In genomic region chr7:65280944-65281912, GRCm38 (mm10) we compare ENCODE assay signal across 9 mouse cellular contexts.
A peak's percentile ranks its signal among the peaks of the same experiment; 100 is the strongest.
DNase-seq lines count a peak whose midpoint lies in the region; ATAC-seq and TF ChIP-seq lines count a peak whose summit lies in the region.
"Had no signal": no experiment of that assay in that cellular context is flagged by ENCODE, and none has a peak within 500 bp of the region (broad histone marks: within the 10 kb centered on the region; RNA-seq: fewer than 3 reads in every experiment).

No protein-coding gene starts in this region.

- H3K4me2 ChIP-seq in forebrain, postnatal 0 days (ENCODE audit: low read depth), result no peak overlapping the region
- no peak overlapping the region for H3K4me2 ChIP-seq in hindbrain, postnatal 0 days (ENCODE audit: low read depth, low read length)
- H3K4me2 ChIP-seq in myocyte (ENCODE audit: low read depth), result no peak overlapping the region

- TF ChIP-seq POLR2A in lung, adult 2 months (IDR thresholded peaks at IDR 0.05; ENCODE audit: borderline replicate concordance, extremely low read depth, low read depth, low read length), result no peak
- no peak for TF ChIP-seq POLR2A in myocyte (IDR thresholded peaks at IDR 0.05; ENCODE audit: insufficient read length, low read depth)

- no peaks in the 10 kb centered on the region for H3K79me2 ChIP-seq in myocyte (ENCODE audit: control insufficient read depth, insufficient read depth)

- no peaks in the 10 kb centered on the region for H3K27me3 ChIP-seq in forebrain, postnatal 0 days (ENCODE audit: insufficient read depth, low read length)
- no peaks in the 10 kb centered on the region for H3K27me3 ChIP-seq in hindbrain, postnatal 0 days (ENCODE audit: insufficient read depth, low read length)
- H3K27me3 ChIP-seq in myocyte (ENCODE audit: control insufficient read depth, insufficient read depth, insufficient read length), result peaks cover 29% of the 10 kb centered on the region

- no peaks in the 10 kb centered on the region for H3K36me3 ChIP-seq in forebrain, postnatal 0 days (ENCODE audit: insufficient read depth)
- no peaks in the 10 kb centered on the region for H3K36me3 ChIP-seq in hindbrain, postnatal 0 days (ENCODE audit: insufficient read depth, low read length)
- no peaks in the 10 kb centered on the region for H3K36me3 ChIP-seq in myocyte (ENCODE audit: control insufficient read depth, insufficient read depth)

- H3K9me3 ChIP-seq in forebrain, postnatal 0 days (ENCODE audit: low read length), result no peaks in the 10 kb centered on the region
- no peaks in the 10 kb centered on the region for H3K9me3 ChIP-seq in hindbrain, postnatal 0 days (ENCODE audit: low read length)

- intact Hi-C loops in left cerebral cortex, adult 2 months (cut with DNase I), result loop anchor here (10.0 kb wide), 1 partner anchor 326 kb away; no protein-coding TSS in a partner anchor

- H3K27ac ChIP-seq in forebrain, postnatal 0 days (ENCODE audit: low read depth, low read length), result no peak overlapping the region
- H3K27ac ChIP-seq in hindbrain, postnatal 0 days, result no peak overlapping the region
- H3K27ac ChIP-seq in left cerebral cortex, adult 2 months, result no peak overlapping the region

- H3ac ChIP-seq in myocyte (ENCODE audit: control insufficient read depth, insufficient read length), result no peak overlapping the region

- no peaks in the 10 kb centered on the region for H3K4me1 ChIP-seq in lung, adult 2 months (ENCODE audit: control insufficient read depth, insufficient read depth, low read length)
- no peaks in the 10 kb centered on the region for H3K4me1 ChIP-seq in forebrain, postnatal 0 days (ENCODE audit: insufficient read depth)
- no peaks in the 10 kb centered on the region; the same call in 1 of the 2 replicates for H3K4me1 ChIP-seq in hindbrain, postnatal 0 days (ENCODE audit: insufficient read depth, low read length)

- ATAC-seq in forebrain, postnatal 0 days, result peak; percentile 21; the same call in 1 of the 2 replicates
- ATAC-seq in hindbrain, postnatal 0 days, result 0 out of 2 replicates have a peak, but pooled peaks have one; percentile 22
- ATAC-seq in megakaryocyte progenitor cell, adult 5-6 weeks (replicated peaks; ENCODE audit: poor library complexity), result no peak
- ATAC-seq: intestine, postnatal 0 days had no signal

- no peak overlapping the region for H3K9ac ChIP-seq in forebrain, postnatal 0 days
- H3K9ac ChIP-seq in hindbrain, postnatal 0 days (replicated peaks; ENCODE audit: low read length), result no peak overlapping the region

- no peak for TF ChIP-seq CTCF in lung, adult 2 months (IDR thresholded peaks at IDR 0.05; ENCODE audit: insufficient read depth, low read length)
- TF ChIP-seq CTCF in forebrain, postnatal 0 days (IDR thresholded peaks at IDR 0.05; ENCODE audit: low read depth), result no peak
- TF ChIP-seq CTCF in hindbrain, postnatal 0 days (IDR thresholded peaks at IDR 0.05; ENCODE audit: low read depth), result no peak
- TF ChIP-seq CTCF in left cerebral cortex, adult 2 months (IDR thresholded peaks at IDR 0.05), result no peak

- no peak overlapping the region for H3K4me3 ChIP-seq in lung, adult 2 months (replicated peaks; ENCODE audit: extremely low read depth, low read depth, low read length)
- no peak overlapping the region for H3K4me3 ChIP-seq in forebrain, postnatal 0 days (ENCODE audit: low read depth, low read length)
- H3K4me3 ChIP-seq in hindbrain, postnatal 0 days (ENCODE audit: low read length), result no peak overlapping the region
- H3K4me3 ChIP-seq in myocyte, result no peak overlapping the region
- no peak overlapping the region for H3K4me3 ChIP-seq in left cerebral cortex, adult 2 months

- 66% methylated on average over 10 of the region's 10 CpGs for WGBS in lung, adult 2 months
- WGBS in forebrain, postnatal 0 days, result 59% methylated on average over 10 of the region's 10 CpGs
- 54% methylated on average over 10 of the region's 10 CpGs for WGBS in hindbrain, postnatal 0 days

- peak; percentile 27 to 54 for DNase-seq in lung, adult 18-20 months
- DNase-seq in lung, adult 2 months, result no peak
- DNase-seq in forebrain, postnatal 0 days, result no peak
- DNase-seq in hindbrain, postnatal 0 days (ENCODE audit: low spot score), result no peak
- DNase-seq in left cerebral cortex, adult 2 months (ENCODE audit: extremely low spot score in 1 of 2, low spot score in 2 of 2), result no peak
- DNase-seq: right cerebral cortex, postnatal 25 days had no signal

TF ChIP-seq in myocyte, 11 proteins besides CTCF, POLR2A, EP300 and RAD21:
- TF ChIP-seq TCF3 (IDR thresholded peaks at IDR 0.05; ENCODE audit: insufficient read length, low read depth) (no peak), MYOD1 (IDR thresholded peaks at IDR 0.05; ENCODE audit: control insufficient read depth in 1 of 3, insufficient read length in 2 of 3, low read depth in 2 of 3) (peak in 2 of 3 experiments; percentile 14 to 18)

Comparison
In these comparisons a context has a peak if more than half of its experiments do, and no peak if none do; other contexts are left out.
1. DNase-seq: peak in lung, adult 18-20 months (2 of 2); none in lung, adult 2 months (single experiment), forebrain, postnatal 0 days (single experiment), hindbrain, postnatal 0 days (single experiment) and left cerebral cortex, adult 2 months (0 of 2).